Mouse (Mus musculus) CH12F3 (cell line): ENCODE results near the gene Edf1.

Experiments used
- in situ Hi-C: fragments of 300-500 bp; cut with MboI; formaldehyde crosslinking; loops from 2 replicates; pipeline ENCODE4 v1.14.3; 2020; ENCODE audit warnings: low sequenced_read_pairs

Edf1 gene

GRCm38 (mm10) chr2:25560551-25560950, 2.9 kb downstream of the Edf1 start:
- in situ Hi-C loops: no loop called here

DNA sequence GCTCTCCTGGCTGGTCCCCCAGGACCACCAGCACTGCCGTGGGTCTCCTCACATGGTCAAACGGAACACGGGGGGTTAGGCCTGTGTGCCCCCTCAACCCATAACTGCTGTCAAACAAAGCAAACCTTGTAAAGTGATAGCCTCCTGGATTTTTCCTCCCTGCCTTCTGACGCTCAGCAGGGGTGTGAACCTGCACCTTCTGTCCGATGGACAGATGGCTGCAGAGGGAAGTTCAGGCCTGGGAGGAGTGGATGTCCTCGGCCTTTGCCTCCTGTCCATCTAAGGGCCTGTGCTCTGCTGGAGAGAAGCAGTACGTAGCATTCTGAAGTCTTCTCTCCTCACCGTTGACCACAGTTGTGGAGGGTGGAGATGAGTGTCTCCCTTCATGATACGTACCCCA, 4.3 kb downstream of the Edf1 start:
- in situ Hi-C loops: no loop called here

- in situ Hi-C loops: no loop called here
These were observed 8.1 kb downstream of the Edf1 start for GRCm38 (mm10) chr2:25565741-25566140.

GRCm38 (mm10) chr2:25566558-25566957, 8.9 kb downstream of the Edf1 start:
- in situ Hi-C loops: no loop called here

DNA sequence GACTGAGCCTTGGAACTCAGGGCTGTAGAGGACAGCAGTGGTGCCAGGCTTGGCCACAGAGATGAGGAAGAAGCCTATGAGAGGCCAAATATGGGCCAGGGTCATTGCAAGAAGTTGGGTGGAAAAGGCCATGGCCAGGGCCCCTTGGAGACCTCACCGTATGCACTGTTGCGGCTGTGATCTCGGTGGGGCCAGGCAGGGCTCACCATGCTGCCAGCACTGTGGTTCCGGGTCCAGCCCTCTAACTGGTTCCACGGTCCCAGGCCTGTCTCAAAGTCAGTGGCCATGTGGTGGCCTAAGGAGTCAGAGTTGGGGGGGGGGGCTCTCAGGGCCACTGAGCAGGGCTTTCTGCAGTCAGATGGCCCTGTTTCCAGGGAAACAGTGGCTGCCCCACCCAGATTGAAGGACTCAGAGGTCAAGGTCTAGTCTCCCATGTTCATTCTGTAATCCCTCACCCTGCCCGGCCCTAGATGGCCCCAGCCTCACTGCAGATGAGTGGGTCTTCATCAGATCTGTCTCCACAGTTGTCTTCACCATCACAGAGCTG, 10.9 kb downstream of the Edf1 start:
- in situ Hi-C loops: no loop called here

DNA sequence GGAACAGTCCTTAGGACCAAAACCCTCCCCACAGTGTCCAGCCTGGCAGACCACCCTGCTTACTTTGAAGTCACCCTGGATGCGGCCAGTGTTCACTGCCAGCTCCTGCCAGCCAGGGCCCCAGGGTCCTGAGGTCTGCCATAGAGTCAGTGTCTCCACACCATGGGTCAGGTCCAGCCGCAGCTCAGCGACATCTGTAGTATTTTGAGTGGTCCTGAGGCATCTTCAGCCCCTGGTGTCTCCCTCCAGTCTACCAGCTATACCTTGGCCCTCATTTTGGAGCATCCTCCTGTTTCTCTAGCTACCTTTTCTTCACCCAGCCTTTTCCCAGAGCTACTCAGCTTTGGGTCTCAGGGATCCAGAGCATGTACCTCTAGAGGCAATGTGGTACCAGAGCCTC, 11.7 kb downstream of the Edf1 start:
- in situ Hi-C loops: no loop called here

GRCm38 (mm10) chr2:25571221-25571620, 13.6 kb downstream of the Edf1 start:
- in situ Hi-C loops: no loop called here

- in situ Hi-C loops: no loop called here
These were observed 15.4 kb downstream of the Edf1 start for GRCm38 (mm10) chr2:25573068-25573467.

DNA sequence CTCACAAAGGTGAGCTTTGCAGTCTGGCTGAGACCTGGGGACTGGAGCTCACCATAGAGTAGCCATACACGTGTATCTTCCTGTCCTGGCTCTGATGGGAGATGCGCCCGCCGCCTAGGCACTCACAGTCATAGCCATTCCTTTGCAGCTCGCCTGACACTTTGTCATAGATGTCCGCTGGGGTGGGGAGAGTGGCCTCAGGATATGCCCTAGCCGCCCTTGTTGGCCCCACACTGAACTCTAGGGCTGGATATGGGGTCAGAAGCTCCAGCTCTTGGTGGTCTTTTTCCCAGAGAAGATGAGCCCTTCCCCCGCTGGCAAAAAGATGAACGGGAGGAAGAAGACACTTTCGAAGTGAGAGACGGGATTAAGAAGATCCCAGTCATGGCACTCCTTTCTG, 16.5 kb downstream of the Edf1 start:
- in situ Hi-C loops: no loop called here

DNA sequence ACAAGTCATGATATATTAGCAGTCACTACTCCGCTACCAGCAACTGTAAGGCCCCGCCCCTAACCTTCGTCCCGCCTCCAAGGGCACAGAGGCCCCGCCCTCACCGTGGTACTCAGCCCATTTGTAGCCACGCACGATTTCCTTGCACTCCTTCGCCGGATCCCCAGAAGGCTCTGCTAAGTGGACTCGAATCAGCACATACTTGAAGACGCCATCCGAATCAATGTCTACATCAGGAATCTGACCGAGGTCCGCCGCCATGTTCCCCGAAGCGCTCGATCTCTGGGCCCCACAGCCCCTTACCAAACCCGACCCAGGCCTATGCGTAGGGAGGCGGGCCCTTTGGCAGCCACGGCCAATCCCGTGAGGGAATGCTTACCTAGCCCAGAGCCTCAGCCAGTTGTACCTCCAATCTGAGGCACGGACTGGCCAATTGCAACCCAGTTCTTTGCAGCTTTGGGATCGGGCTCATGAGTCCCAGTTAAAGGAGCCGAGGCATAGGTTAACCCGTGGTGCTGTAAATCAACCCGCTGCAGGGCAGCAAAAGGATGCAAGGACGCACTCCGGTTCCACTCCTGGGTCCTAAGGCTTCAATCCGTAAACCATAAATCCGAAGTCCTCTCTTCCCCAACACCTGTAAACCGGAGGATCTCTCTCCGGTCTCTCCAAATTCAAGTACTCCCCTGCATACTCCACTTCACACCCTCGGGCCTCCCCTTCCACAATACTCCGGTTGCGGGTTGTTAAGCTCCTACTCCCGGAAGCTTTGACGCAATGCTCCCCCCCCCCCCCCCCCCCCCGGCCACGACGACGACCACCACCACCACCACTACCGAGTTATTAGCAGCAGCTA, 17.2 kb downstream of the Edf1 start, which contains the start of the genes Mamdc4 and Phpt1:
Gene Mamdc4, minus strand, starts transcription at position 267 of the 853 bp plus-strand sequence.
Gene Phpt1, minus strand, starts transcription at position 646 of the 853 bp plus-strand sequence.
- in situ Hi-C loops: no loop called here

GRCm38 (mm10) chr2:25575432-25576027, 17.9 kb downstream of the Edf1 start:
- in situ Hi-C loops: no loop called here

DNA sequence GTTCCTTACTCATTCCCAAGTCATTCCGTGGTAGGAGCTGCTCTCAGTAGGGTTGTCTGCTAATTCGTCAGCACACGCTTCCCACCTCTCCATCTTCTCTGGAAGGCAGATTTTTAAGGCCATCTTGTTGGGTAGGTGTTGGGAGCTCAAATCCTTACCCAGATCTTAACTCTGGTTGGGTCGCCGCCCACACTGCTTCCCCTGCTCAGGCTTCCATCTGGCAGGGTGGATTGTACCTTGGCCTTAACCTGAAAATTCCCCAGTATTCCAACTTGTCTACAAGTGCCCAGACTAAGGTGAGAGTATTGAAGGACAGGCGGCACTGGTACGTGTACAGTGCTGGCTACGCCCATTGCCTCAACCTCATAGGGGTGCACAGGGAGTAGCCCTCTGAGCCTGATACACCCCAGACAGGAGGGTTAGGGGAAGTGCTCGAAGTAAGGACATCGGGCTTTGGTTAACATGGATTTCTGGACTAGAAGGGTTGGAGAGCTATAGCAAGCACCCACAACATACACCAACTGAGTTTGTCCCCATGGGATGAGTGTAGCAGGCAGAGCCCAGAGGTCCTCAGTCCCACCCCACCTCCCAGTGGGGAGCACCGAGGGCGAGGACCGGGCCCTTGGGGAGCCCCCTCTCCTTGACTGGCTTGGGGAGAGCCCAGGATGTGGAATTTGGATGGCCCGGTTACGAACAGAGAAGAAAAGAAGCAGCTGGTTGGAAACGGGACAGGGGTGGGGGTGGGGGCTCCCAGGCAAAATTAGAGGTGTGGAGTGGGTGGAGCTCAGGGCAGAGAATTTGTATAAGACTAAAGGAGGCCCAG, 18.6 kb downstream of the Edf1 start:
- in situ Hi-C loops: no loop called here

- in situ Hi-C loops: no loop called here
These were observed 19.6 kb downstream of the Edf1 start for GRCm38 (mm10) chr2:25576965-25577891.

- in situ Hi-C loops: no loop called here
These were observed 20.5 kb downstream of the Edf1 start for GRCm38 (mm10) chr2:25577951-25578795.

DNA sequence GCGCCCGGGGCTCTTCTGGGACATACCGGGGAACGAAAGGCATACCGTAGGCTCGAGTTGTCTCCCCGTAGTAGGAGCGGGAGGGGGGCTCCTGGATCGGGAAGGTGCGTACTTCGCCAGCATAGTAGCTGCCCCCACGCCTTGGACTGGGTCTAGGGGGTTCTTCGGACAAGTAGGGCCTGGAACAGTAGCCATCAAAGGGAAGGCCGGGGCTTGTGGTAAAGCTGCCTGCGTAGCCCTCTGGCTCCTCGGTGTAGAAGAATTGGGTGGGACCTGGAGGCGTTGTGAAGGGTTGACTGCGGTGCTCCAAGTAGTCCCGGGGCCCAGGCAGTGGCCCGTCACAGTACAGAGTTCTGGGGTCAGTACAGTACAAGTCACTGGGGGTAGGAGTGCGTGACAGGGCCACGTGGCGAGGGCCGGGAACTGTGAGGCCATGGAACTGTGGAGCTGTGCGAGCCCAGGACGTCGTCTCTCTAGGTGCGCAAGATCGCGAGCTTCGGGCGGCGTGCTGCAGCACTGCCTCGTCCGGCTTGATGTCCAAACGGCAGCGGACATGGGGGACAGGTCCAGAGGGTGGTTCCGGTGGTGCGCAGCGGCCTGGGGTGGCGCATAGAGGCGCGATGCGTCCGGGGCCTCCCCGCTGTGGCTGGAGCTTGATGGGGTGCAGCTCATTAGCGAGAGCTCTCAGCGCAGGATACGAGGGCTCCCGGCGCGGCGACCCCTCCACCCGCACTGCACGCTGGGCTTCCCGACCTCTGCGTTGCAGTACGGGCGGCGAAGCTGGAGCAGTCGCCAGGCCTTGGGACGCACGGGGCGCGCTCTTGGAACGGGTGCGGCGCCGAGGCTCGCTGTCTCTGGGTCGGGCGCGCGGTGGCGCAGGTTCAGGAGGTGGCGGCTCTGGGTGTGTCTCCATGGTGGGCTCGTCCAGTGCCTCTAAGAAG, 21.4 kb downstream of the Edf1 start:
- in situ Hi-C loops: no loop called here

DNA sequence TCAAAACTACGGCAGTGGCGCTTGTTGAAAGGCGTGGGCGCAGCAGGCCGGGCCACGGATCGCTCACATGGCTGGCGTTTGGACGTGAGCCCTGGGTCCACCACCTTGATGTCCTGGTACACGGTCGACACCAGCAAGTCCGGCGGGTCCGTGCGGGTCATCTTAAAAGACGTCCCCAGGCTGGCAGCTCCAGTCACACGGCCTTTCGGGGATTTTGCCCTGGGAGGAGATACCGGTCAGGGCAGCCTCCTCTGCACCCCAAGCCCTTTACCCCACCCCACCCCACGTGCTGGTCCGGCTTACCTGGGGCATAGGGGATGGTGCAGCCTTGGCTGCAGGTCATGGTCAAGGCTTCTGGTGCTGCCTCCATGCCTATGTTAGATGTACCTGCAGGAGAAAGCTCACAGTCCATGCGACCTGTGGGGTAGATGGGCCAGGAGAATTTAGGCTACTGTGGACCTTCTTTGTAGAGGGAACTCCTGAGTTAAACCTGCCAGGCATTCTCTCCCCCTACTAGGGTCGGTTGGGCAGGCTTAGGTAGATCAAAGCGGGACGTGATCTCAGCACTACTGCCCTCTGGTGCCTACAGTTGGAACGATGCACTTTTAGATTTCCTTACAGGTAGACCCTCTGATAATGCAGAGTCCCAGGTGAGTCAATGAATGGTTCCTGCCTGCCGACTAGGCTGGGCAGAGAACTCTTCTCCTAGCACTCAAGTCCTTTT, 22.3 kb downstream of the Edf1 start:
- in situ Hi-C loops: no loop called here

- in situ Hi-C loops: no loop called here
These were observed 23.0 kb downstream of the Edf1 start for GRCm38 (mm10) chr2:25580621-25581101.
